Mouse (Mus musculus) kidney, embryonic 15.5 days (tissue): ENCODE data around the gene Adamts10. TPM values are rescaled to one million over a fixed set of nuclear protein-coding genes. Genes with fewer than 3 reads are reported as not detected.

Experiments
- ATAC-seq: fragments of 200-750 bp; cut with Nextera tagmentation; replicated peaks from 2 replicates; pipeline ENCODE4 v1.8.0; 2017; ENCODE audit warnings: moderate TSS enrichment; ENCODE audit not compliant: low FRiP score
- H3K27ac ChIP-seq: fragments of 300-500 bp; sonication (generic); 2 replicates; pipeline ENCODE4 v1.5.1; 2015; ENCODE audit warnings: mild to moderate bottlenecking, inconsistent platforms
- H3K27me3 ChIP-seq: fragments of 300-500 bp; sonication (generic); 2 replicates; pipeline ENCODE4 v1.6.1; 2015; ENCODE audit warnings: inconsistent platforms
- H3K36me3 ChIP-seq: fragments of 300-500 bp; sonication (generic); 2 replicates; pipeline ENCODE4 v1.6.1; 2015; ENCODE audit warnings: inconsistent platforms
- H3K4me1 ChIP-seq: fragments of 300-500 bp; sonication (generic); 2 replicates; pipeline ENCODE4 v1.6.1; 2015; ENCODE audit warnings: inconsistent platforms
- H3K4me2 ChIP-seq: fragments of 300-500 bp; sonication (generic); 2 replicates; pipeline ENCODE4 v1.6.1; 2015; ENCODE audit warnings: moderate library complexity, mild to moderate bottlenecking, inconsistent platforms
- H3K4me3 ChIP-seq: fragments of 300-500 bp; sonication (generic); replicated peaks from 2 replicates; pipeline ENCODE4 v1.5.1; 2015; ENCODE audit warnings: mild to moderate bottlenecking, inconsistent platforms
- H3K9ac ChIP-seq: fragments of 300-500 bp; sonication (generic); 2 replicates; pipeline ENCODE4 v1.6.1; 2015; ENCODE audit warnings: mild to moderate bottlenecking, inconsistent platforms
- H3K9me3 ChIP-seq: fragments of 300-500 bp; sonication (generic); replicated peaks from 2 replicates; pipeline ENCODE4 v1.6.1; 2016; ENCODE audit warnings: inconsistent platforms
- WGBS: fragments of 180-500 bp; shearing (Covaris S2); methylation state at CpG from one replicate; pipeline ENCODE4 v1.1.7; 2015; ENCODE audit warnings: mixed read lengths; 5-methylcytosine and 5-hydroxymethylcytosine counted together
- polyA plus RNA-seq: library from polyadenylated mRNA; unstranded; fragments of >200 nt; fragmentation: Nextera tagmentation; extraction: Ambion mirVana; gene quantifications from 2 replicates; pipeline ENCODE4 v1.2.1, GENCODE M21; 2015

The Adamts10 gene
- polyA plus RNA-seq, 1 experiment from 2014 or later = 66.0 TPM

GRCm38 (mm10) chr17:33520366-33520765 lies 3.6 kb upstream of the Adamts10 start:
- Histone ChIP-seq H3K27ac (no peak overlapping the region), H3K36me3 (no peaks in the 10 kb centered on the region), H3K9ac (no peak overlapping the region), H3K9me3 (no peaks in the 10 kb centered on the region), H3K4me1 (peaks cover 23% of the 10 kb centered on the region), H3K27me3 (no peaks in the 10 kb centered on the region), H3K4me2 (no peak overlapping the region), H3K4me3 (no peak overlapping the region)
- WGBS = 6% methylated on average over 1 of the region's 1 CpGs
- no peak for ATAC-seq

- Histone ChIP-seq H3K27me3 (no peaks in the 10 kb centered on the region), H3K4me1 (peaks cover 40% of the 10 kb centered on the region), H3K4me2 (peak overlapping the region; percentile 70), H3K27ac (peak overlapping the region; percentile 88), H3K9me3 (no peaks in the 10 kb centered on the region), H3K9ac (peak overlapping the region; percentile 58), H3K4me3 (peak overlapping the region; percentile 63), H3K36me3 (peaks cover 6% of the 10 kb centered on the region)
- peak; percentile 46 for ATAC-seq
- 1% methylated on average over 12 of the region's 13 CpGs for WGBS
These were observed 530 bp upstream of the Adamts10 start for GRCm38 (mm10) chr17:33523431-33523917.

- peak; percentile 35 for ATAC-seq
- Histone ChIP-seq H3K27ac (peak overlapping the region; percentile 88), H3K36me3 (peaks cover 16% of the 10 kb centered on the region), H3K9me3 (no peaks in the 10 kb centered on the region), H3K4me1 (peaks cover 40% of the 10 kb centered on the region), H3K9ac (peak overlapping the region; percentile 58; the same call in 1 of the 2 replicates), H3K27me3 (no peaks in the 10 kb centered on the region), H3K4me3 (peak overlapping the region; percentile 63), H3K4me2 (peak overlapping the region; percentile 70)
- WGBS = 8% methylated on average over 2 of the region's 2 CpGs
These were observed 886 bp downstream of the Adamts10 start for GRCm38 (mm10) chr17:33524806-33525373.

DNA sequence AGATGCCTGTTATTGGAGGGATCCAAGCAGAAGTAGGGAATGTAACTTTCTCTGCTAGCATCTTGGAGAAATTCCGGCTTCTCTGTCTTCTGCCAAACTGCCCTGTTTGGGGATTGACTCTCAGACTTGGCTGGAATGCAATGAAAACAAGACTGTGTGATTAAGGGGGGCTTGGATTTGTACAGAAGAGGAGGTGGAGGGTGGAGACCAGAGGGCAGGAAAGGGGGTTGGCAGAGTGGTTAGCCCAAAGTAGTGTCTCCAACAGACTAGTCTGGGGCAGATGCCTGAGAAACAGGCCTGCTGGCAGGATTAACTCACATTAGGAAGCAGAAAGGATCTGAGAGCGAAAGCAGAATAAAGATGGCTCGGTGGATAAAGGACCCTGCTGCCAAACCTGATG lies 2.5 kb downstream of the Adamts10 start:
- Histone ChIP-seq H3K4me3 (no peak overlapping the region), H3K27me3 (no peaks in the 10 kb centered on the region), H3K36me3 (peaks cover 32% of the 10 kb centered on the region), H3K4me2 (peak overlapping the region; percentile 15; the same call in 1 of the 2 replicates), H3K27ac (peak overlapping the region; percentile 64), H3K9me3 (no peaks in the 10 kb centered on the region), H3K9ac (no peak overlapping the region), H3K4me1 (peaks cover 40% of the 10 kb centered on the region)
- WGBS = 72% methylated on average over 3 of the region's 3 CpGs
- ATAC-seq = no peak

- 96% methylated on average over 3 of the region's 3 CpGs for WGBS
- H3K4me2 ChIP-seq = no peak overlapping the region
- H3K9ac ChIP-seq = no peak overlapping the region
- no peak overlapping the region for H3K27ac ChIP-seq
- H3K9me3 ChIP-seq = no peaks in the 10 kb centered on the region
- ATAC-seq = no peak
- peaks cover 75% of the 10 kb centered on the region for H3K36me3 ChIP-seq
- no peaks in the 10 kb centered on the region for H3K27me3 ChIP-seq
- no peaks in the 10 kb centered on the region for H3K4me1 ChIP-seq
- H3K4me3 ChIP-seq = no peak overlapping the region
These were observed 15.2 kb downstream of the Adamts10 start for GRCm38 (mm10) chr17:33539106-33539675.

DNA sequence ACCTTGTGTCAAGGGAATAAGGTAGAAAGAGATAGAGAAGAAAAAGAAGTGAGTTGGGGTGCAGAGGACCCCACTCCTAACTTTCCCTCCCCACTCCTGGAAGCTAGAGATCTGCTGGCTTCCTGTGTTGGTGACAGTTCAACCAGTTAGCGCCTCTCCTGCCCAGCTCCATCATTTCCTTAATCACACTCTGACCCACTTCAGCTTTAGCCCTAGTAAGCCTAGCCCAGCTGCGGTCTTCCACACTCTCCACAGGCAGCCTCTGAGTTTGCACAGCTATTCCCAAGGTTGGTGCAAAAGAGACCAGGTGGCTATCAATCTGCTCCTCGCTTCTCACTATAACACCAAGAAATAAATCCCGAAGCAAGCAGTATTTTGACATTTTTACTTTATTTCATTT lies 15.9 kb downstream of the Adamts10 start:
- H3K4me2 ChIP-seq = no peak overlapping the region
- no peak overlapping the region for H3K4me3 ChIP-seq
- no peak overlapping the region for H3K27ac ChIP-seq
- ATAC-seq = no peak
- H3K4me1 ChIP-seq = no peaks in the 10 kb centered on the region
- no peak overlapping the region for H3K9ac ChIP-seq
- no peaks in the 10 kb centered on the region for H3K27me3 ChIP-seq
- 91% methylated on average over 4 of the region's 4 CpGs for WGBS
- H3K36me3 ChIP-seq = peaks cover 75% of the 10 kb centered on the region
- no peaks in the 10 kb centered on the region for H3K9me3 ChIP-seq

DNA sequence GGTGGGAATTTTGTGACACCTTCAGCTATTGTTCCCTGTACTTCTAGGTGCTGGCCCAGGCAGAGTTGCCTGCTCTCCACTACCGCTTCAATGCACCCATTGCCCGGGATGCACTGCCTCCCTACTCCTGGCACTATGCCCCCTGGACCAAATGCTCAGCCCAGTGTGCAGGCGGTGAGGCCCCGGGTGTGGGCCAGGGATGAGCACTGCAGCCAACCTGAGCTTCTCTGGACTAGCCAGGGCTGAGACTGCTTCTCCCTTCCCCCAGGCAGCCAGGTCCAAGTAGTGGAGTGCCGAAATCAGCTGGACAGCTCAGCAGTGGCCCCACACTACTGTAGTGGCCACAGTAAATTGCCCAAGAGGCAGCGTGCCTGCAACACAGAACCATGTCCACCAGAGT lies 25.2 kb downstream of the Adamts10 start:
- ATAC-seq = no peak
- Histone ChIP-seq H3K27me3 (no peaks in the 10 kb centered on the region), H3K36me3 (peaks cover 81% of the 10 kb centered on the region), H3K4me1 (no peaks in the 10 kb centered on the region), H3K4me3 (no peak overlapping the region), H3K9me3 (no peaks in the 10 kb centered on the region), H3K9ac (no peak overlapping the region), H3K4me2 (no peak overlapping the region), H3K27ac (no peak overlapping the region)
- WGBS = 93% methylated on average over 6 of the region's 6 CpGs

DNA sequence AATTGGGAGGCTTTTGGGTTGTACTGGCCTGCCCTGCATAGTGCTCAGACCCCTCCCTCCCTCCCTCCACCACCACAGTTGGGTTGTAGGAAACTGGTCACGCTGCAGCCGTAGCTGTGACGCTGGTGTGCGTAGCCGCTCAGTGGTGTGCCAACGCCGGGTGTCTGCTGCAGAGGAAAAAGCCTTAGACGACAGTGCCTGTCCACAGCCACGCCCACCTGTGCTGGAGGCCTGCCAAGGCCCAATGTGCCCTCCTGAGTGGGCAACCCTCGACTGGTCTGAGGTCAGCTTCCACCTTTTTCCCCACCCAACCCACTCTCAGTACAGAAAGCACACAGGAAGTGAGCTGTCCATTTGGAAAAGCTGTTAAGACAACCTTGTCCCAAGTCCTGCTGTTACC lies 26.4 kb downstream of the Adamts10 start:
- Histone ChIP-seq H3K9me3 (no peaks in the 10 kb centered on the region), H3K4me3 (no peak overlapping the region), H3K9ac (no peak overlapping the region), H3K27me3 (no peaks in the 10 kb centered on the region), H3K4me1 (no peaks in the 10 kb centered on the region), H3K4me2 (no peak overlapping the region), H3K36me3 (peaks cover 71% of the 10 kb centered on the region), H3K27ac (no peak overlapping the region)
- no peak for ATAC-seq
- 88% methylated on average over 10 of the region's 10 CpGs for WGBS

- H3K4me1 ChIP-seq = no peaks in the 10 kb centered on the region
- H3K9ac ChIP-seq = no peak overlapping the region
- 92% methylated on average over 4 of the region's 4 CpGs for WGBS
- ATAC-seq = no peak
- no peaks in the 10 kb centered on the region for H3K27me3 ChIP-seq
- H3K27ac ChIP-seq = no peak overlapping the region
- H3K4me2 ChIP-seq = no peak overlapping the region
- H3K4me3 ChIP-seq = no peak overlapping the region
- peaks cover 58% of the 10 kb centered on the region for H3K36me3 ChIP-seq
- H3K9me3 ChIP-seq = no peaks in the 10 kb centered on the region
These were observed 28.1 kb downstream of the Adamts10 start for GRCm38 (mm10) chr17:33552113-33552512.

- no peaks in the 10 kb centered on the region for H3K27me3 ChIP-seq
- no peak overlapping the region for H3K27ac ChIP-seq
- no peaks in the 10 kb centered on the region for H3K4me1 ChIP-seq
- no peak overlapping the region for H3K4me3 ChIP-seq
- no peak overlapping the region for H3K9ac ChIP-seq
- peaks cover 50% of the 10 kb centered on the region for H3K36me3 ChIP-seq
- H3K9me3 ChIP-seq = no peaks in the 10 kb centered on the region
- H3K4me2 ChIP-seq = no peak overlapping the region
- WGBS = 46% methylated on average over 4 of the region's 4 CpGs
- 0 out of 2 replicates have a peak, but pooled peaks have one; percentile 6 for ATAC-seq
These were observed 29.0 kb downstream of the Adamts10 start for GRCm38 (mm10) chr17:33552964-33553363.

DNA sequence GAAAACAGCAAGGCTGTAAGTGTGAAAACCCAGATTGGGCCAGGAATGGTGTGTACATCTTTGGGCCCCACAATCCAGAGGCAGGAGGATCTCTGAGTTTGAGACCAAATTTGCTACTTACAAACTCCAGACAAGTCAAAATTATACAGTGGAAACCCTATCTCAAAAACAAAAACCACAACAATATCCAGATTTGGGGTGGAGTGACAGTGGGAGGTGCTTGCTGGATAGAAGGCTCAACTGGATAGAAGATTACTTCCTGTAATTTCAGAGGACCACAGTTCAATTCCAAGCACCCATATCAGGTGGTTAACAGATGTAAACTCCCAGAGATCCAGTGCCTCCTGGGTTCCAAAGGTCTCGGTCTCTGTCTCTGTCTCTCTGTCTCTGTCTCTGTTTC lies 30.5 kb downstream of the Adamts10 start:
- Histone ChIP-seq H3K4me1 (no peaks in the 10 kb centered on the region), H3K9me3 (no peaks in the 10 kb centered on the region), H3K4me3 (no peak overlapping the region), H3K27me3 (no peaks in the 10 kb centered on the region), H3K9ac (no peak overlapping the region), H3K27ac (no peak overlapping the region), H3K36me3 (peaks cover 38% of the 10 kb centered on the region), H3K4me2 (no peak overlapping the region)
- 87% methylated on average over 1 of the region's 1 CpGs for WGBS
- no peak for ATAC-seq

GRCm38 (mm10) chr17:33555223-33555855 lies 31.3 kb downstream of the Adamts10 start, which contains the start of gene Myo1f:
Gene Myo1f, plus strand, starts transcription at chr17:33555707.
- Histone ChIP-seq H3K27me3 (no peaks in the 10 kb centered on the region), H3K4me2 (no peak within 1 kb of the TSS), H3K27ac (no peak within 1 kb of the TSS), H3K36me3 (peaks cover 30% of the 10 kb centered on the region), H3K9me3 (no peaks in the 10 kb centered on the region), H3K4me3 (no peak within 1 kb of the TSS), H3K9ac (no peak within 1 kb of the TSS), H3K4me1 (no peaks in the 10 kb centered on the region)
- WGBS = 37% methylated on average over 6 of the region's 6 CpGs
- no peak for ATAC-seq
